Mouse (Mus musculus) layer of hippocampus, adult 2 months (tissue): ENCODE data around the gene Fxr2. TPM values are rescaled to one million over a fixed set of nuclear protein-coding genes. Genes with fewer than 3 reads are reported as not detected.
"Not testable (repeated sequence)": the region's sequence is repeated elsewhere in the genome, so short reads cannot be mapped to it uniquely, and the experiment has no call there.

Source experiments
- DNase-seq, 2 experiments: peaks; one replicate each; pipeline ENCODE4 v3.0.0; 2022; ENCODE audit warnings: low spot score in 2 of 2
- H3K27ac ChIP-seq: fragments of 200-600 bp; 2 replicates; pipeline ENCODE4 v1.8.1; 2022
- H3K4me3 ChIP-seq: fragments of 200-600 bp; 2 replicates; pipeline ENCODE4 v1.8.1; 2022; ENCODE audit warnings: mild to moderate bottlenecking
- CTCF ChIP-seq: fragments of 200-600 bp; conservative IDR thresholded peaks from 2 replicates; pipeline ENCODE4 v1.8.1; 2022; ENCODE audit warnings: antibody characterized with exemption, mild to moderate bottlenecking, moderate library complexity
- microRNA-seq, 2 experiments: library from miRNA; unstranded; fragments of <30 nt; microRNA quantifications; one replicate each; pipeline ENCODE4 v1.2.0; 2021
- total RNA-seq, 2 experiments: library from RNA; stranded (reverse); gene quantifications; 2 replicates each; pipeline ENCODE4 v1.2.3; 2021

The Fxr2 gene
- total RNA-seq, 2 experiments from 2014 or later: 138 to 143 TPM

DNA sequence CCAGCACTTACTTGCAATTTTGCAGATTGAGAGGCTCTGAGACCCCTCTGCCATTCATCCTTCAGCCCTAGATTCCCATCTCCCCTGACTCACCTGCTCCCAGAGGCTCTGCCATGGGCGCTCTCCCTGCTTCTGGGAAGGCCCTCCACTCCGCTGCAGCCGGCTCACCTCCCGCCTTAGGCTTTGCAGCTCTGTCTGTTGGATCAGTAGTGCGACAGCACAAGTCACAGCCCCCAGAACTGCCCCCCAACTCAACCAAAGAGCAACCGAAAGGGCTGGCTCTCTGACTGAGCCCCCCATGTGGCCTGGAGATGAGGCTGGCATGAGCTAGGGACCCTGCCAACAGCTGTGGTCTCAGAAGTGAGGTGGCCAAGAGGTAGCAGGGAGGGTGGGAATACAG is 52.1 kb downstream of the Fxr2 start:
- DNase-seq: no peak
- TF ChIP-seq CTCF: no peak
- H3K27ac ChIP-seq: peak overlapping the region; percentile 95
- H3K4me3 ChIP-seq: no peak overlapping the region

DNA sequence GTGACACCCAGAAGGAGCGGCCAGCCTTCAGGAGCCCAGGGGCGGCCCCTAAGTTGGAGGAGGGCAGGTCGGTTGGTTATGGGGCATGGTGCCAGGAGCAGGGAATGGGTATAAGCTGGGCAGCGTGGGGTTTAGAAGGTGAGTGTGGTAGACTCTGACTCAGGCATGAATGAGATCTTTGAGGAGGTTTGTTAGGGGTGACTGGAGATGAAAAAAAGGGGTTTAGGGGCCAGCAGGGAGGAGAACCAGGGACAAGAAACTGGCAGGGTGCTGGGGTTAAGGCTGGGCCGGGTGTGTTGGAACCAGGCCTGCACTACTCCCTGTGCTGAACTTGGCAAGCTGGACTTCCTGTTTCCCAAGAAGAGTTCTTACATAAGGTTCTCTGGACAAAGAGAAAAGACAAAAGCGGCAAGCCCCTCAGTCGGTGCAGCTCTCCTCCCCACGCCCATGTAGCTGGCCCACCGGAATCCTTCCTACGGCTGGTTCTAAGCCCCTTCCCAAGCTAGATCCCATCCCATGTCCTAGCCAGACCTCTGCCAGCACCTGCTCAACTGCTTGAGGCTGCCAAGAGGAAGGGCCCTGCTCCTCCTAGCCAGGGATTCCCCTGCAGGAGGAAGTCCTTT is 52.8 kb downstream of the Fxr2 start, which contains the start of gene Tnfsf13:
Gene Tnfsf13 (minus strand): TSS at position 259 of the 623 bp plus-strand sequence.
- no peak for TF ChIP-seq CTCF
- DNase-seq: peak in 1 of 2 experiments; percentile 69

DNA sequence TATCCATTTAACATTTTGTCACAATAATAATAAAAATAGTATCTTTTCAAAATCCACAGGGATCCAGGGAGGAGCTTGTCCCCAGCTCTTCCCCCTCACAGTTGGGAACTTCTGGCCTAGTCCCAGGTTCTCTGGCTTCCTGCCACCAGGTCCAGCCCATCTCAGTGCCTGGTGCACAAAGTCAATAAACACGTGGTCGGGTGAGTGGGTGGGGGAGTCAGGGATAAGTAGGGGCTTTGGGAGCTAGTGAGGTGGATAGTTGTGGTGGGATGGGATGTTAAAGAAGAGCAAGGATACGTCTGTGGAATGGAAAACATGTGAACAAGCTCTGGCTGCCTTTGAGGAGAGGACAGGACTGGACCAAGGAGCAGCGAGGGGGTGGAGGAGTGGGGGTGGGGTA is 53.6 kb downstream of the Fxr2 start:
- Histone ChIP-seq H3K27ac (peak overlapping the region; percentile 95), H3K4me3 (peak overlapping the region; percentile 36)
- DNase-seq: peak in 1 of 2 experiments; percentile 75
- TF ChIP-seq CTCF: no peak

More for the DNA sequence above, 52.8 kb downstream of the Fxr2 start, which contains the start of gene Tnfsf13:
- Histone ChIP-seq H3K27ac (peak within 1 kb of the TSS; percentile 95), H3K4me3 (peak within 1 kb of the TSS; percentile 36)

DNA sequence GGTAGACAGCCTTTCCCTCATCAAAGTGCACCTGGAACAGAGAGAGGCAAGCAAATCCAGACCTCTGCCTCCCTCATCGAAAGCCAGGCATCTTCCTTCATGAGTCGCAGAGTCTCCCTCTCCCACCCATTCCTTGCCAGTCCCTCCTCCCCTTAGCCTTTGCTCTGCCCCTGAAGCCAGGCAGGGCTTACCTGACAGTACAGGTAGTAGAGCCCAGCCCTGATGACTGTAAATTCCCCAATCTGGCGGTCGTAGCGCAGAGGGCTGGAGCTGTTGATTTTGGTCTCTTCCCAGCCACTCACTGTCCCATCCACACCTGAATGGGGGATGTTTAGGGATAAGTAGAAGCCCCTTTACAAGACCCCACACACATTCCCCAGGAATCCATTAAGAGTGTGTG is 54.3 kb downstream of the Fxr2 start:
- H3K4me3 ChIP-seq: no peak overlapping the region
- peak overlapping the region; percentile 95 for H3K27ac ChIP-seq
- no peak for TF ChIP-seq CTCF
- DNase-seq: no peak

DNA sequence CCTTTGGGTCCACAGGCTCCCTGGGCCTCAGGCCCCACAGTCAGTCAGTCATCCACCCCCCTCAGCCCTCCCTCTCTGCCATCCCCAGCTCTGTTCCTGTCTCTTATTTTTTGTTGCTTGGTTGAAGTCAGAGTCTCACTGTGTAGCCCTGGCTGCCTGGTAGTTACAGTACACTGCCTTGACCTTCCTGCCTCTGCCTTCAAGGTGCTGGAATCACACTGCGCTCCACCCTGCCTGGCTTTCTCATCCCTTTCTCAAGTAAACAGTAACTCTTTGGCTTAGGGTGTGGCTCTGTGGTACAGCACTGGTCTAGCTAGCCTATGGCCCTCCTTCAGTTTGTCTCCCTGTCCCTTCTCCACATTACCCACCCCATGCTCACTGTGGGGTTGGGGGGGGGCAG is 57.1 kb downstream of the Fxr2 start:
- TF ChIP-seq CTCF: no peak
- no peak for DNase-seq
- H3K27ac ChIP-seq: no peak overlapping the region
- no peak overlapping the region for H3K4me3 ChIP-seq

DNA sequence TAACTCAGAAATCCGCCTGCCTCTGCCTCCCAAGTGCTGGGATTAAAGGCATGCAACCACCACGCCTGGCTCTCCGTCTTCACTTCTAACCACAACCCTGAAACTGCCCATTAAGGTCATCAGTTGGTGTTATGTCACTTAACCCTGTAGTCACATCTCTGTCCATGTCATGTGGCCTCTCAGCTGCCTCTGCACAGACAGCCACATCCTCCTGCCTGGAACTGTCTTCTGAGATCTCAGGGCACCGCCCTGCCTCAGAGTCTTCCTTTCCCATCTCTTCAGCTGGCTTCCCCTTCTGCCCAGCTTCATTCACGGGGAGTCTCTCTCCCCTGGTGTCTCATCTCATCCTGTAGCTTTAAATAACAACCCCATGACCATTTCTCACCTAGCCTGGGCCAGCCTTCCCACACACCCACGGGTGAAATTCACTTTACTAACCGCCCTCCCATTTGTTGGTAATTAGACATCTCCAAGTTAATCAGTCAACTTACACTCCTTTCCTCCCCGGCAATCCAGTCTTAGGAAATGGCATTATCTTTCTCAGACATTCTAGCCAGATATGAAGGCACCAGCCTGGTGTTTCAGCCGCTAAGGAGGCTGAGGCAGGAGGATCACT is 59.5 kb downstream of the Fxr2 start:
- TF ChIP-seq CTCF: no peak
- H3K27ac ChIP-seq: no peak overlapping the region
- no peak for DNase-seq
- no peak overlapping the region for H3K4me3 ChIP-seq

DNA sequence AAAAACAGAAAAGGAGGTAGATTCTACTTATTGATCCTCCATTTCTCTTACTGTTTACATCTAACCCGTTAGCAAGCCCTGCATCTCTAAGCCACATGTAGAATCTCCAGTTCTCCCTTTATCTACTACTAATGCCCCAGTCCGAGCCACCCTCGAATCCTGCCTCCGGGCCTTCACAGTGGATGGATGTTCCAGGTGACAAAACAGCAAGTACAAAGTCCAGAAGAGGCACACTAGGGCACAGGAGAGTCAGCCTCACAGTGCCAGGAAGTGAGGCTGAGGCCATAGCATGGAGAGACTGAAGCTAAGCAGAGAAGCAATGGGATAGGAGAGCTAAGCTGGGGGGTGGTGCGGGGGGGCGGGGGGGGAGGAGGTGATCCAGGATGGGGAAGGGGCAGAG is 60.1 kb downstream of the Fxr2 start:
- TF ChIP-seq CTCF: no peak
- DNase-seq: no peak
- no peak overlapping the region for H3K27ac ChIP-seq
- no peak overlapping the region for H3K4me3 ChIP-seq

DNA sequence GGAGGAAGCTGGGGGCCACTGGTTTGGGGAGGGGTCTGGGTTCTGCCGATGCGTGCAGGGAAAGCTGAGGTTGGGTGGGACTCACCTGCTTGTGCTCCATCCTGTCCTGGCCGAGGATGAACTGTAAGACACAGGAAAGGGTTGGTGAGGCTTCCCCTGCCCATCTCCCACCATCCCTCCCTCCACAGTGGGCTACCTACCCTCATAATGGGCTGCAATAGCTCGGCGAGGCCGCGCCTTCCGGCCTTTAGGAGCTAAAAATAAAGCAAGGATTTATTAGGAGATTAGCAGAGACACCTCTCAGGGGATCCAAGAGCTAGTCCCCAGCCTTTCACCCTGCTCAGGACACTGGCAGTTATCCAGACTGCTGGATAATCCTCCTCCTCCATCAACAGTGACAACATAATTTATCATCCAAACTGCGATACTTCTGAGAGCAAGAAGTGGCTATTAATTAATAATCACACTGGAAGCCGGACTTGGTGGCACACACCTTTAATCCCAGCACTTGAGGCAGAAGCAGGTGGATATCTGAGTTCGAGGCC is 60.7 kb downstream of the Fxr2 start:
- H3K4me3 ChIP-seq: no peak overlapping the region
- TF ChIP-seq CTCF: no peak
- DNase-seq: no peak
- no peak overlapping the region for H3K27ac ChIP-seq

DNA sequence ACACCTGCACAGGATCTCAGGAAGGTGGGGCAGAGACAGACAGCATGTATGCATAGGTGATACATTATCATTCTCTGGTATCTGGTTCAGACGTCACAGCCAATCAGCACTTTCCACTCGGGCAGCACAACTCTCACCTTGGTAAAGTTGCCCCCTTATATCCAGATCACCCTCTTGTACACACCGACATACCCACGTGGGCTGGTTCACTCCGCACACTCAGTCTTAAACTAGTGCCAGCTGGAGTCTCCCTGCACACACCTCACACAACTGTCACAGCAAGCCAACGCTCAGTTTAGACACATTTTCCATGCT is 62.2 kb downstream of the Fxr2 start:
- Histone ChIP-seq H3K4me3 (peak overlapping the region; percentile 66), H3K27ac (peak overlapping the region; percentile 87)
- no peak for TF ChIP-seq CTCF
- DNase-seq: no peak

DNA sequence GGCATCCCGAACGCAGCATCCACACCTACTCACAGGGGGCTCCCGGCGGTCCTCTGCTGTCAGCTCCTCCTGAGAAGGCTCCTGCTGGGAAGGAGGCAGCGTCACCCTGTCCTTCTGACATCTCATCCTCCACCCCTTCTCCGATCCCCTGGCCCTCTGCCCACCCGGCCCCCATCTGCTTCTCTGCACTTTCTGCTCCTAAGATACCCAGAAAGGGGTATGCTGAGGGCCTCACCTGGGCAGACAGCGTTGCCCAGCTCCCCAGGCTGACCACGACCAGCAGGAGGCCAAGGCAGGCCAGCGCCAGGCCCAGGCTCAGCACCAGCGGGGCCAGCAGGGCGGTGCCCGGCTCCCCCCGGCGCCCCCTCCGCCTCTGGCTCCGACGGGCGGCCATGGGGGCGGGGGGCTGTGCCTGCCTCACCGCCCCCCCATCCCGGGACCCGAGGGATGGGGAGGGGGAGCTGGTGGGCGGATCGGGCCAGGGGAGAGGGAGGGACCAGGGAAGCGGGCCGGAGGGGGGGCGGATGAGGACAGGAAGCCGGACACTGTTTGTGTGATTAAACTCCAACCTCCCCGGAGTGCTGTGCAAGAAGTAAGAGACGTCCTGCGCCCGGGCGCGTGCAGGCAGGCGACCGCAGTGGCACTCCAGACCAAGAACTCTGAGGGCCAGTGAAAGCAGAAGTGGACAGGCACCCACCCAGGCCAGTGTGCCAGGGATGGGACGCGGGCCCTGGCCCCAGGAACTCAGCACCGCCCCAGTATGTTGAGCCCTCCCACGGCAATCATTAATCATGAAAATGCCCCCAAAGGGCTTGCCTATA is 62.8 kb downstream of the Fxr2 start, which contains the start of the genes Tnfsf12 and Tnfsfm13:
Gene Tnfsf12 (minus strand): TSS at position 489 of the 821 bp plus-strand sequence.
Gene Tnfsfm13 (minus strand): TSS at position 738 of the 821 bp plus-strand sequence.
- peak within 1 kb of the TSS; percentile 87 for H3K27ac ChIP-seq
- no peak for DNase-seq
- TF ChIP-seq CTCF: peak; percentile 43

DNA sequence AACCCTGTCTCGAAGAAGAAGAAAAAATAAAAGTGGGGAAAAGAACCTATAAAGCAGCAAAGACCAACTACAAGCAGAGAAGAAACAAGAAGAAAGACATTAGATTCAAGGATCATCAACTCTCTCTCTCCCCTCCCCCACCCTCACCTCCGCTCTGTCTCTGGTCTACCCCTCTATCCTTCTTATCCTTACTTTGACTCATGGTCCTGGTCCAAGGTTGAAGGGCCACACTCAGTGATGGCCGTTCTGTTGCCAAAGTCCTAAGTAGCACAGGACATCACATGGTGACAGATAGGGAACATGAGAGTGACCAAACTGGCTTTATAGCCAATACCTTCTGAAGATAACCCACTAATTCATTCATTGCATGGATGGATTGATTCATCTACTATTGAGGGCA is 64.6 kb downstream of the Fxr2 start:
- TF ChIP-seq CTCF: no peak
- Histone ChIP-seq H3K27ac (no peak overlapping the region), H3K4me3 (no peak overlapping the region)
- DNase-seq: no peak

More for the DNA sequence above, 62.8 kb downstream of the Fxr2 start, which contains the start of the genes Tnfsf12 and Tnfsfm13:
- peak within 1 kb of the TSS; percentile 66 for H3K4me3 ChIP-seq

DNA sequence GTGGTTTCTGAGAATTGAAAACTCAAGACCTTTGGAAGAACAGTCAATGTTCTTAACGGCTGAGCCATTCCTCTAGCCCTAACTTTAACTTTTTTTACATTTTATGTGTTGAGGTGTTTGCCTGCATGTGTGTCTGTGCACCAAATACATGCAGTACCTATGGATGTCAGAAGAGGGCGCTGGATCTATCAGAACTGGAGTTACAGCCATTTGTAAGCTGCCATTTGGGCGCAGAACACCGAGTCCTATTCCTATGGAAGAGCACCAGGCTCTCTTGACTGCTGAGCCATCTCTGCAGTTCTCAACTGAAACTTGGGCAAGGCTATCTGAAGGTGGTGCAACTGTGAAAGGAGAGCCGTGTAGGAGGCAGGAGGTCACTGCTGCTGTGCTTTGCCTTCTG is 65.8 kb downstream of the Fxr2 start:
- H3K4me3 ChIP-seq: no peak overlapping the region
- peak; percentile 51 for TF ChIP-seq CTCF
- H3K27ac ChIP-seq: no peak overlapping the region
- DNase-seq: no peak

DNA sequence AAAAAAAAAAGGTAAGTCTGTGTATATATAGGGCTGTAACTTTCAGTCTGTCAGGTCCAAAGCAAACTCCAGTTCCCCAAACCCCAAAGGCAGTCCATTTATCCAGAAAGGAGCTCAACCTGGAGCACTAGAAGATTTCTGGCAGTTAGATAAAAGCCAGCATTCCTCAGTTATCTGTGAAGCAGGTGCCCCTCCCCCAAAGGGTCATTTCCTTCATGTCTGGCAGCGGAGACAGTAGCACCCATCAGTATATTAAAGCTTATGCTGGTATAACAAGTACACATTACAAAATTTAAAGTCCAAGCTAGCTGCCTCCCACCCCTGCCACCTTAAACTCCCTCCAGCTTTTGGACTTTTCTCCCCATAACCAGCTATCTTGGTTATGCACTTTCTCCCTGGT is 66.8 kb downstream of the Fxr2 start:
- TF ChIP-seq CTCF: no peak
- H3K27ac ChIP-seq: no peak overlapping the region
- no peak for DNase-seq
- H3K4me3 ChIP-seq: no peak overlapping the region

DNA sequence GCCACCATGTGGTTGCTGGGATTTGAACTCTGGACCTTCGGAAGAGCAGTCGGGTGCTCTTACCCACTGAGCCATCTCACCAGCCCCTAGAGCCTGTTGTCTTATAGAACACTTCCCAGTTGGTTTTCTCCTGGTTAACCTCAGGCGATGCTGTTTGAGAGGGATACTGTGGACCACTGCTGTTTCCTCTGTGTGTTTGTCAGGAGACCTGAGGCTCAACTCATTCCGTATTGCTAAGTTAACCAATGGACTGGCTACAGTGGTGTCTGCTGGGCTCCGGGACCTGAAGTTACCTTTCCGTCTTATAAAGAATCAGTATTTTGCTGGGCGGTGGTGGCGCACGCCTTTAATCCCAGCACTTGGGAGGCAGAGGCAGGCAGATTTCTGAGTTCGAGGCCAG is 70.1 kb downstream of the Fxr2 start:
- H3K4me3 ChIP-seq, DNase-seq: not testable (repeated sequence)

More for the DNA sequence above, 70.1 kb downstream of the Fxr2 start:
- H3K27ac ChIP-seq: not testable (repeated sequence)

Small RNA genes lying within 50 kb of the gene (microRNA-seq; reads per million reads assigned to microRNA genes)
- gene Mir1934 (5.4 to 6.3 reads per million in 2 experiments), gene Mir467f (0 reads per million in 2 experiments)

Other genes with a start within 250 kb of the Fxr2 start
- 100 to 1,000 TPM; 109 to 127 TPM for gene Naa38, start 237.5 kb upstream of the Fxr2 start, total RNA-seq
- gene Cyb5d1, start 237.4 kb upstream of the Fxr2 start, total RNA-seq: 10 to 100 TPM; 43.6 to 45.0 TPM
- 1 to 10 TPM; 2.6 to 5.0 TPM for gene Tmem88, start 234.8 kb upstream of the Fxr2 start, total RNA-seq
- 10 to 100 TPM; 34.3 to 40.9 TPM for gene Kdm6b, start 219.3 kb upstream of the Fxr2 start, total RNA-seq
- 1 to 10 TPM; 4.6 to 5.2 TPM for gene Dnah2, start 83.9 kb upstream of the Fxr2 start, total RNA-seq
- gene Efnb3, start 72.8 kb upstream of the Fxr2 start, total RNA-seq: 100 to 1,000 TPM; 113 to 116 TPM
- 10 to 100 TPM; 12.0 to 14.3 TPM for gene Wrap53, start 52.7 kb upstream of the Fxr2 start, total RNA-seq
- 10 to 100 TPM; 28.5 to 32.3 TPM for gene Trp53, start 52.6 kb upstream of the Fxr2 start, total RNA-seq
- gene Atp1b2, start 27.0 kb upstream of the Fxr2 start, total RNA-seq: 100 to 1,000 TPM; 391 to 411 TPM
- gene Shbg, start 15.1 kb upstream of the Fxr2 start, total RNA-seq: not detected
- gene Sat2, start 11.0 kb upstream of the Fxr2 start, total RNA-seq: 10 to 100 TPM; 15.1 to 15.6 TPM
- gene Sox15, start 22.3 kb downstream of the Fxr2 start, total RNA-seq: under 1 TPM in 1 of 2 experiments, not detected in 1; 0.44 TPM
- 10 to 100 TPM; 54.9 to 59.3 TPM for gene Mpdu1, start 29.7 kb downstream of the Fxr2 start, total RNA-seq
- gene Cd68, start 33.2 kb downstream of the Fxr2 start, total RNA-seq: 10 to 100 TPM in 1 of 2 experiments, 1 to 10 TPM in 1; 9.7 to 15.4 TPM
- 100 to 1,000 TPM; 342 to 344 TPM for gene Eif4a1, start 39.4 kb downstream of the Fxr2 start, total RNA-seq
- 100 to 1,000 TPM; 108 to 132 TPM for gene Senp3, start 49.1 kb downstream of the Fxr2 start, total RNA-seq
- gene Tnfsf13, start 52.8 kb downstream of the Fxr2 start, total RNA-seq: 1 to 10 TPM; 2.1 to 2.5 TPM
- 1 to 10 TPM; 8.9 to 9.6 TPM for gene Tnfsf12, start 62.9 kb downstream of the Fxr2 start, total RNA-seq
- 1 to 10 TPM; 1.6 to 2.2 TPM for gene Tnfsfm13, start 63.1 kb downstream of the Fxr2 start, total RNA-seq
- gene Polr2a, start 125.6 kb downstream of the Fxr2 start, total RNA-seq: 10 to 100 TPM; 64.6 to 65.4 TPM
- not detected for gene Slc35g3, start 129.0 kb downstream of the Fxr2 start, total RNA-seq
- 100 to 1,000 TPM; 122 to 133 TPM for gene Zbtb4, start 132.9 kb downstream of the Fxr2 start, total RNA-seq
- gene Chrnb1, start 163.0 kb downstream of the Fxr2 start, total RNA-seq: 1 to 10 TPM; 1.1 to 1.3 TPM
- gene Fgf11, start 168.9 kb downstream of the Fxr2 start, total RNA-seq: 10 to 100 TPM; 25.6 to 28.0 TPM
- gene Tmem102, start 172.6 kb downstream of the Fxr2 start, total RNA-seq: not detected
- not detected for gene Gm39566, start 182.3 kb downstream of the Fxr2 start, total RNA-seq
- gene Spem2, start 185.5 kb downstream of the Fxr2 start, total RNA-seq: not detected
- gene Spem1, start 189.2 kb downstream of the Fxr2 start, total RNA-seq: under 1 TPM; 0.34 to 0.49 TPM
- 100 to 1,000 TPM; 197 to 201 TPM for gene Nlgn2, start 204.8 kb downstream of the Fxr2 start, total RNA-seq
- 100 to 1,000 TPM; 113 to 114 TPM for gene Tmem256, start 205.5 kb downstream of the Fxr2 start, total RNA-seq
- gene Plscr3, start 213.4 kb downstream of the Fxr2 start, total RNA-seq: 10 to 100 TPM; 17.1 to 19.8 TPM
- not detected for gene Tnk1, start 225.7 kb downstream of the Fxr2 start, total RNA-seq
- gene Tmem95, start 245.0 kb downstream of the Fxr2 start, total RNA-seq: not detected
- gene Kctd11, start 248.4 kb downstream of the Fxr2 start, total RNA-seq: 1 to 10 TPM; 1.3 to 1.4 TPM